Mouse (Mus musculus) cerebellum, adult 18-20 months (tissue): ENCODE results near the gene Olfr993.

Experiments
- DNase-seq, 2 experiments: peaks; one replicate each; pipeline ENCODE4 v3.0.0; 2021

The Olfr993 gene

DNA sequence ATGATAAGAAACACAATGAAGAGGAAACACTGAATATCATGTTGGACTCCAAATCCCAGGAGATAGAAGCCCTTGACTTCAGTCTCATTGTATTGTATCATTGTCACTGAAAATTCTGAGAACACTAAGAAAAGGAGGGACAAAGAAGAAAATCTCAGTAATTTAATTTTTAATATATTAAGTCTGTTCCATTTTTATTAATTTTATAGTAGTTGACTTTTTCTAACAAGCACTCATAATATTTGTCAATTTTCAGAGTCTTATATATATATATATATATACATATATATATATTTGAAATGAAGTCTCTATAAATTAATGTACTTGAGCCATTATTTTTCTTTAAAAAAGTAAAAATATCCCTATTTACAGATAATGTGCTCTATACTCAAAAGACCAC is at the start of gene Olfr993:
Olfr993 (minus strand) TSS at position 101 of the 400 bp plus-strand sequence.
- DNase-seq = no peak

DNA sequence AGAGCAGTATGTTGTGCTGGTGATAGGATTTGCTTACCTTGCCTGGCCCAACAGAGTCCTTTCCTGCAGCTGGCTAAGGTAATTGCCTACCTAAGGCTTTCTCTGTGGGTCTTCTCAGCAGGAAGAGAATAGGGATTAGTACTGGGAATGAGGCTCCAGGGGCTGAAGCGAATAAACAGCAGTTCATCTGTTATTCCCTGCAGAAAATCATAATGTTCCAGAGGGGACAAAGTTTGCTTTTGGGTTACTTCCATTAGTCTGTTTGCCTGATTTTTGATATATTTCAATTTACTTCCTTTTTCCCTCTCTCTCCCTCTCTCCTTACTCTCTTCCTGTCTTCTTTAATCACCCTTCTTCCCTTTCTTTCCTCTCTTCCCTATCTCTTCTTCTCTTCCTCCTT is 28.9 kb upstream of the Olfr993 start, which contains the start of gene Olfr995:
Olfr995 (minus strand) TSS at position 101 of the 400 bp plus-strand sequence.
- DNase-seq = no peak

GRCm38 (mm10) chr2:85442546-85442945 is 27.9 kb upstream of the Olfr993 start:
- DNase-seq = no peak

DNA sequence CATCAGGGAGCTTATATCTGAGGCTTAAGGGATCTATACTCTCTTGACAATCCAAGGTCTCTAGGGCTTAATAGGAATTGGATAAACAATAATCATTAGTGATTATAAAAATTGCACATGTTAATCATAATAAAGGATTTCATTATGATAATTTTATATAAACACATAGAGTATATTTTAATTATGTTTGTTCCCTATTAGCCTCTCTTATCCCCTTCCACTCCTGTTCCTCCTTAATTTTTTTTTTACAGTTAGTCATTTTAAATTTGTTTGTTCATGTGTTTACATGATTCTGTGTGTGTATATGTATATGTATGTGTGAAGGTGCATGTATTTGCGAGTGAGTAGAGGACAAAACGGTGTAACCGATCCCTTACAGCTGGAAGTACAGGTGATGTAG is 21.7 kb upstream of the Olfr993 start, which contains the start of gene Olfr994:
Olfr994 (minus strand) TSS at position 101 of the 400 bp plus-strand sequence.
- DNase-seq = no peak

- no peak for DNase-seq
Measured at GRCm38 (mm10) chr2:85425893-85426292, 11.2 kb upstream of the Olfr993 start.

DNA sequence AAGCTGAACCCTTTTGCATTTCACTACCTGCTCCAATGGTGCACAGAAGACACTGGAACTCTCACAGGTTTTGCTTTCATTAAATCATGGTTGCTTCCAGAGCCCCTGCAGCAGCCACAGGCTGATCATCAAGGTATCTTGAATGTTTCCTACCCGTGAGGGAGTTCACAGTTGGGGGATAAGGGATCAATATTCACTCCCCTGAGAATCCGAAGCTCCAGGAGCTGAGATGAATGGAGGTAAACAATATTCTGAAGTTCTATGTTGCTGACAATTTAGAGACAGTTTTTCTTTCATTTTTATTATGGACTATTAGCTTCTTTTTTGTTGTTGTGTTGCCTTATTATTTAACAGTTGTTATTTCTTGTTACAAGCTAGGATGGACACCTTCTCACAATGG is 5.3 kb downstream of the Olfr993 start, which contains the start of gene Olfr992:
Olfr992 (minus strand) TSS at position 101 of the 400 bp plus-strand sequence.
- DNase-seq = no peak
